Mouse (Mus musculus): ENCODE measurements around the gene Rad51c.

DNA sequence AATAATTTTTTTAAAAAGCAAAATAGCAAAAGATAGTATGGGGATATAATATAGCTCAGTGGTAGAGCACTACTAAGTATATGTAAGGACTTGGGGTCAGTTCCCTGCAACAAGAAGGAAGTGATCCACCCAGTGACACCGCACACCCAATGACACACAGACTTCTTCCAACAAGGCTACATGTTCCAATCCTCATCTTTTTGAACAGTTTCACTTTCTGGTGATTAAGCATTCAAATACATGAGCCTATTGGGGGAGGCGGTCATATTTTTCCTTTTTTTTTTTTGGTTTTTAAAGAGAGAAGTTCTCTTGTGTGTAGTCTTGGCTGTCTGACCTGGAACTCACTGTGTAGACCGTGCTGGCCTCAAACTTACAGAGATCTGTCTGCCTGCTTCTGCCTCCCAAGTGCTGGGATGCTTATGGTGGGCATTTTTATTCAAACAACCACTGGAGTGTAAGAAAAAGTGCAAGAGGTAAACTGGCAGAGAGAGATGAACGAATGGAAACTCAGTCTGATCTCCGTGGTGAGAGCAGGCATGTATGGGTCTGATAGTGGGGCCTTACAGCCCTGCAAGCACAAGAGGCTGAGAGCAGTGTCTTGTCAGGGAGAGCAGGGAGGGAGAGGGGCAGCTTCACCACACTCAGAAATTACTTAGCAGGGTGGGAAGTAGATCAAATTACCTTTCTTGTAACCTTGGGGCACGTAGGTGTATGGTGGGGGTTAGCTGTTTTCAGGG lies 28.3 kb upstream of the Rad51c start:
- no peak for TF ChIP-seq CTCF (IDR thresholded peaks at IDR 0.05; ENCODE audit: extremely low read depth, insufficient read depth, low read length)
- no peak for TF ChIP-seq POLR2A (IDR thresholded peaks at IDR 0.05; ENCODE audit: extremely low read depth, insufficient read depth, low read length)

Data from cortical plate, adult 2 months (tissue).